Mouse (Mus musculus) cerebellum, adult 9-11 months (tissue): Measurements from ENCODE around the gene Snx9.

Experiments
- DNase-seq: peaks from one replicate; pipeline ENCODE4 v3.0.0; 2022

Snx9 gene

GRCm38 (mm10) chr17:5807847-5808386 is 33.2 kb upstream of the Snx9 start:
- no peak for DNase-seq

GRCm38 (mm10) chr17:5813863-5814640 is 27.1 kb upstream of the Snx9 start:
- no peak for DNase-seq

DNA sequence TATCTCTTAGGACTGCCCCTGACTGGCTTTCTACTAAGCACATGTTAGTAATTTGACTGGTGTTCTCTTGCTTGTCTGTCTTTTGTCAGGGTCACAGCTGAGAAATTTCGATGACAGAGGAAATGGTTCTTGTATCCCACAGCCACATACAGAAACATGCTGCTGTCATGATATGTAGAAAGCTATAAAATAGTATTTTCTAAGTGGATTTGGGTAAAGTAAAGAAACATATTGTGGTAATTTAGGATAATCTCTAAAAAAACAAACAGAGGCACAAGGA is 26.5 kb upstream of the Snx9 start:
- DNase-seq, result no peak

DNA sequence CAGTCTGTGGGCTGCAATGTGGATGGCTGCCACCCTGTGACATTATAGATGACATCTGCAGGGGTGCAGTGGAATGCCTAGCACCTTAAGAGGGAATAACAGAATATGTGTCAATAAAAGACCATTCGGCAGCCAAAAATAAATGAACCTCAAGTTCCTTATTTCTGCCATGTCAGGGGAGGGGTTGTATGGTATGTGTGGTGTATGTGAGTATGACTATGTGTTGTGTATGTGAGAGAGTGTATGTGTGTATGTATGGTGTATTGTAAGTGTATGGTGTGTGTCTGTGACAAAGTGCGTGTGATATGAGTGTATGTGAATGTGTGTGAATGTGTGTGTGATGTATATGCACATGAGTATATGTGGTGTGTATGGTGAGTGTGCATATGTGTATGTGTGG is 23.3 kb upstream of the Snx9 start:
- DNase-seq, result no peak

DNA sequence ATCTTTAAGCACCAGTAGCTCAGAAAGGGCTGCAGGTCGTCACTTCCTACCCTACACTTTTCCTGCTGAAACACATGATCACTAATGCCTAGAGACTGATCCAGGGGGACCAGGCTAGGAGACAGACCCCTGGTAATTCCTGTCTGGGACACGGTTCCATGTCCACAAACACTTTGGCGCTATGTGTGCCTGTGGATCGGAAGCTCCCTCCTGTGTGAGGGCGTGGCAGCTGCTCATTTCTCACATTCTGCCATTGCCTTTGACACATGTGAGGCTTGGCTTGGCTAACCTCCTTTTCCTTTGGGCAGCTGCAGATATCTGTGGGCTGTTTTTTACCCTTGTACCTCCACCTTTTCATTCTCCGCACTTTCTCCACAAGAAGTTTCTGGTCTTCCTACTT is 22.0 kb upstream of the Snx9 start:
- DNase-seq, result no peak

GRCm38 (mm10) chr17:5819799-5820201 is 21.3 kb upstream of the Snx9 start:
- no peak for DNase-seq

DNA sequence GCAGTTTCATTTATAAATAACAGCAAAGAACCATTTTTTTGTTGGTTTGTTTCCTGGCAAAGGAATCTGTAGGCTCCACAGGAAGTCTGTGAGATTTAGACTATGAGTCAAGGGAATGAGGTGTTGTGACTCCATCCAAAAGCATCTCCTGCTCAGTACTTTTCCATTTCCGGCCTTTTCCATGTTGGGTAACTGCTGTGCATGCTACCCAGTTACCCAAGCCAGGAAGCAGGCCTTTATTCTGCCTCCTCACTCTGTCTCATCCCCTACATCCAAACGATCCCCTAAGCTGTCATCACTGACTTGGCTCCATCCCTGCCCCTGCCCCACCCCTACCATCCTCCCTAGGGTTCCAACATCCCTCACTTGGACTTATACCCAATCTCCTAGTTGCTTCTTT is 18.6 kb upstream of the Snx9 start:
- no peak for DNase-seq

DNA sequence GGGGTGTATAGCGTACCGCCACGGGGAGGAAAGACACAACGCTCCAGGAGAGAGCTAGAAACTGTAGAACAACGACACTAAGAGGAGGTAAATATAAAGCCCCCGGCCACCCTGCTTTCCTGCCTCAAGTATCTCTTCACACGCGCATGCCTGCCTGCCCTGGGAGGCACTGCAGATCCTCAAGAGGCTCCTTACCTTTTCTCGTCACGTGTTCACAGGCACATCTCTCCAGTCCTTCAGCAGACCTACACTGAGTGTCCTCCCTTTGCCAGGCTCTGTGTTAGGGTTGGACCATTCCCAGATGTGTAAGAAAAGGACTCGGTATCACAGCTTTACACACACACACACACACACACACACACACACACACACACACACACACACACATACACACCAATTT is 18.1 kb upstream of the Snx9 start:
- no peak for DNase-seq

DNA sequence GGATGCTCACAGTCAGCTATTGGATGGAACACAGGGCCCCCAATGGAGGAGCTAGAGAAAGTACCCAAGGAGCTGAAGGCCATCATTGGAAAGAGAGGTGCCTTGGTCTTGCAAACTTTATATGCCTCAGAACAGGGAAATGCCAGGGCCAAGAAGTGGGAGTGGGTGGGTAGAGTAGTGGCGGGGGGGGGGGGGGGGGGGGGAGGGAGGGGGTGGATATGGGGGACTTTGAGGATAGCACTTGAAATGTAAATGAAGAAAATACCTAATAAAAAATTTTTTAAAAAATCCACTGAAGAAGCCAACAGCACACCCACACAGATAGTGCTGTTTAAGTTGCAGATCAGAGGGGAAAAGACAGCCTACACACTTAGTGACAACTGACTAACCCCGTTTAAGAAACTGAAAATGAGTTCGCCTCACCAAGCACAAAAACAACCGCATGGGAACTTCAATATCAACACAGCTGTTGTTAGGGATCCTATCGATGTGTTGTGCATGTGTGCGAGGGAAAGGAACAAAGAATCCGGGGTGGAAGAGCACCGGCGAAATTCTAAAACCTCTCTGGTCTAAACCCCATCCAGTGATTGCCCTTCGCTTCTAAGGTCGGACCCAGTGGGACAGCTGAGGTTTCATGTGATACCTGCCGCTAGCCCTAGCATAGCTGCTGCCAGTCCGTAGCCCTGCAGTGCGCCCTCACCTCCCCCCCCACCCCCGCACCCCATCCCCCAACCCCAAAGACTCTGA is 13.1 kb upstream of the Snx9 start:
- DNase-seq, result no peak

DNA sequence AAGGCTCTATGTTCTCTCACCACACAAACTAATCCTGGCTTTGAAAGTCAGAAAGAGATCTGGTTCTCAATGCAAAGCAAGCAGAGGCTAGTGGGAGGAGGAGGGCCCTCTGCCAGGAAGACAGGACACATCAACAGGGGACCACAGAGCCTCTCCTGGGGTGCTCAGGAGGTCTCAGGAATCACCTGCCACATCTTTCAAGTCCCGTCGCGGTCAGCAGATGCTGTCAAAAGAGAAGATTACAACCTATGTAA is 12.6 kb upstream of the Snx9 start:
- no peak for DNase-seq

- DNase-seq, result no peak
Measured at GRCm38 (mm10) chr17:5828944-5829343, 12.2 kb upstream of the Snx9 start.

GRCm38 (mm10) chr17:5829930-5830329 is 11.2 kb upstream of the Snx9 start:
- DNase-seq, result no peak

DNA sequence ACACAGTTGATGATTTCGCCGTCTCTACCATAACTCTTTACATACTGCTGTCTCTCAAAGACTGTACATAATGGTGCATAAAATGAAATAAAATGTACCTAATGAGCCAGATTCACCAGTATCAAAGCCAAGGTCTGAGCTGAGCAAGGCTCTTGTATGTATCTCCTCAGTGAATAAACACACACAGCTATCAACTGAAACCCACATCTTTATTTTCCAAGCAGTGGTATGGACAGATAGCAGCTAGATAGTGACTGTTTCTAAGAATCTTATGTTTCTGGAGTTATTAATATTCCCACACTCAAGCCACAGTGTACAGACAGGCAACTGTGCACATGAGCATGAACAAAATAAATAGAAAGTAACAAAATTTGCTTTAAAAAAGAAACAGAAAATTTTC is 10.7 kb upstream of the Snx9 start:
- no peak for DNase-seq

DNA sequence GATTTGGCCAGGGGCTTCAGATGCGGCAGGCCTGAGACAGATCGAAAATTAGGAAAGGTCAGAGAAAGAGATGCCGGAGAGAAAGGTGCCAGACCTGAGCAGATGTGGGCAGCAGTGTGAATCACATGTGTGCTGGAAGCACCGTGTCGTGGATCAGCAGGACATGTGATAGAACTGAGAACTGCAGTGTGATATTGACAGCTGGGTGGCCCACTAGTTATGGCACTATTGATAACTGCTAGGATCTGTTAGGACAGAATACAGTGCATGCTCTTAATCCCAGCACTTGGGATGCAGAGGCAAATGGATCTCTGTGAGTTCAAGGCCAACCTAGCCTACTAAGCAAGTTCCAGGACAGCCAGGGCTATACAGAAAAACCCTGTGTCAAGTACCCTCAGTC is 10.3 kb upstream of the Snx9 start:
- no peak for DNase-seq

DNA sequence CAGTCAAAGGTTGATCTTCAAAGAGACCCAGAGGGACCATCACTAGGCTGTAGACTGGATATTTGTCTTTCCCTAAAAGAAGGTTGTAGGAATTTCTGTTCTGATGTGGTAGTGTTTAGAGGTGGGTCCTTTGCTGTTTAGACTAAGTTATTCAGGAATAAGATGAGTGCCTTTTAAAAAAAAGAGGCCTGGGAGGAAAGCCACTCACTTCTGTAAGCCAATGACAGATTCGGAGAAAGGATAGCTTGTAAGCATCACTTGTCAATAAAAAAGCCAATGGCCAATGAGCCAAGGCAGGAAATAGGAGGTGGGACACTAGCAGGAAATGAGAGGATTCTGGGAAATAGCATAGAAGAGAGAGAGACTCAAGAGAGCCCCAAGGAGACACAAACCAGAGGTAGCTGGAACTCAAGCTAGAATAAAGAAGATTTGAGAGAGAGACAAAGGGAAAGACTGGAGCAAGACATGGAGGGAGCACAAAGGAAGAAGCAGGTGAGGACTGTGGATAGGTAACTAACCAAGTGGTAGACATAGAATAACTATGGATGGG is 9.8 kb upstream of the Snx9 start:
- no peak for DNase-seq

GRCm38 (mm10) chr17:5834166-5834565 is 7.0 kb upstream of the Snx9 start:
- no peak for DNase-seq

GRCm38 (mm10) chr17:5834798-5835328 is 6.3 kb upstream of the Snx9 start:
- no peak for DNase-seq

GRCm38 (mm10) chr17:5839549-5840240 is 1.4 kb upstream of the Snx9 start:
- DNase-seq, result peak; percentile 11

GRCm38 (mm10) chr17:5840550-5841127 is 490 bp upstream of the Snx9 start:
- DNase-seq, result peak; percentile 61

DNA sequence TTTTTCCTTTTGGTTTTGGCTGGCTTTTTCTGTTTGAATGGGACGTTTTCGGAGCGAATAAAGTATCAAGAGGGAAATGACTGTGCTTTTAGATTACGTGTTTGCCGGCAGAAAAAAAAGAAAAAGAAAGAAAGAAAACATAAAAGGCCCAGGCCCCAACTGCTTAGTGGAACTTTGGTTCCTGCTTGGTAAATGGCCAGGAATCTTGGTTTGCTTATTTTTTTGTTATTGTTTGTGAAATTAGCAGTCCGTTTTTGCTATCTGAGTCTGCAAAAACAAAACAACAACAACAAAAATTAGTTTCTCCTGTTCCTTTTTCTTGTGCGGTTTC is 779 bp downstream of the Snx9 start:
- no peak for DNase-seq

DNA sequence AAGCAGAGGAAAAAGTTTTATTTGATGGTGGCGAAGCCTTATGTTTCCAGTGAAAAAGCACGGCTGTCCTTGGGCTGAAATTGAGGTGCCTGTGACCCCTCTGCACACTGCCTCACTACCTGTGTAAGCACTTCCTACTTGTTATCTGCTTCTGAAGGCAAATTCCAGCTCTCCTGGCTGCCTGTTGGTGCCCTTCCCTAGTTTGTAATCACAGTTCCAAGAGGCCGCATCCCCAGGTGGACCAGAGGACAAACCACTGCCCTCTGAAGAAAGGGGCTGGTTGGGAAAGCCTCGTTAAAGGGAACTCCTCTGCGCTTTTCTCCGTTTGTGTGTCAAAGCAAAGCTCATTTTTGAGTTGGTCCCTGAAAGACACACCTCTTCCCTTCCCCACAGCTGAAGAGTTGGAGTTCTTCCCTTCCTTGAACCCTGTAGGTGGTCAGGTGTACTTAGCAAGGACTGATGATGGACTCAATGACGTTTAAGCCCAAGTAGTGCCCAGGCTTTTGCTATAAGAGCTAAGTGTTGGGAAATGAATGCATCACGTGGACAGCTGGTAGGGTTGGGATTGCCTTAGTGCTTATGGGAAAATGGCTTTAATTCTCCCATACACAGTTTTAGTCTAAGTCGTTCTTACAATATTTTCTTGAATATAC is 2.0 kb downstream of the Snx9 start:
- DNase-seq, result no peak

DNA sequence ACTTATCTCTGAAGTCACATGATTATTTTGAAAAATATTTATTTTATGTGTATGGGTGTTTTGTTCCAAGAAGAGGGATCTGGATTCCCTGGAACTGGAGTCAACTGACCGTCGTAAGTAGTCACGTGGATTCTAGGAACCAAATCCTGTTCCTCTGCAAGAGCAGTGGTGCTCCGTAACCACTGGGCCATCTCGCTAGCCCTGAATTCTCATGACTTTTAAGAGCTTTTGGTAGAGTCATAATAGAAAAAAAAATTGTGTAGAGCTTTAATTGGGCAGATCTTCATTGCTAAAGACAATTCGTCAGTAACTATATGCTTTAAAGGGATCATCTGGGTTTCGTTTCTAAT is 2.5 kb downstream of the Snx9 start:
- no peak for DNase-seq

GRCm38 (mm10) chr17:5845376-5845775 is 4.2 kb downstream of the Snx9 start:
- no peak for DNase-seq
